Mouse (Mus musculus) kidney, postnatal 36 days (tissue): ENCODE results near the gene Wdr45.

Experiments
- DNase-seq, 2 experiments: peaks; one replicate each; pipeline ENCODE4 v3.0.0; 2021 to 2022; ENCODE audit warnings: mixed read lengths in 2 of 2

Wdr45 gene

GRCm38 (mm10) chrX:7721514-7722281, 7.6 kb downstream of the Wdr45 start, which contains the start of gene Gm45208:
TSS of gene Gm45208 (plus strand) at chrX:7722245.
- peak; percentile 76 for DNase-seq

DNA sequence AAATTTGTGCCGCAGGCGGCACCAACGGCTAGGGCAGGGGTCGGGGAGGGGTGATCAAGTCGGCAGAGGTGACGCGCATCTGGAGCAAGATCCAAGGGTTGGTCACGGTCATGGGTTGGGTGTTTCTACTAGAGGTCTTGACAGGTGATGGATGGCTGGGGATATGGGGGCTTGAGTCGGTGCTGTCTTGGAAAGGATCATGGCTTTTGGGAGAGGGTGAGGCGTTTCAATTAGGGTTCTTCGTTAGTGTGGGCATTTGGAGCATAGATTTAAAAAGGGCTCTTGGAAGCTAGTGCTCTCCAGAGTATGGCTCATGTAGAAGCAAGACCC, 8.1 kb downstream of the Wdr45 start:
- DNase-seq: no peak

DNA sequence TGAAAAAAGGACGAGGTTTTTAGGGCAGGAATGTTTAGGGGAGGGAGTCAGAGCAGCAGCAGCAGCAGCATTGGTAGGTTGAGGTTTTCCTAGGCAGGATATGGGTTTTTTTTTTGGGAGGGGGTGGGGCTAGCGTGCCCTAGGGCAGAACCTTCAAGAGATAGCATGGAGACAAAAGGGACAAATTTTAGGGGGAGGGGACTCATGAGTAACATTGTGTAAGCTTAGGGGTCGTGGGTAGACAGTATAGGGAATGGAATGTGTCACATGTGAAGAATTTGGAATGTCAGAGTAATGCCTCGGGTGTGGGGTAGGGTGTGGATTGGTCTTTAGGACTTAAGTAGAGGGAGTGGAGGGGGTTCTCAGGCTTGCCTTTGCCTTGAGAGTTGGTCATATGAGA, 8.6 kb downstream of the Wdr45 start:
- no peak for DNase-seq

DNA sequence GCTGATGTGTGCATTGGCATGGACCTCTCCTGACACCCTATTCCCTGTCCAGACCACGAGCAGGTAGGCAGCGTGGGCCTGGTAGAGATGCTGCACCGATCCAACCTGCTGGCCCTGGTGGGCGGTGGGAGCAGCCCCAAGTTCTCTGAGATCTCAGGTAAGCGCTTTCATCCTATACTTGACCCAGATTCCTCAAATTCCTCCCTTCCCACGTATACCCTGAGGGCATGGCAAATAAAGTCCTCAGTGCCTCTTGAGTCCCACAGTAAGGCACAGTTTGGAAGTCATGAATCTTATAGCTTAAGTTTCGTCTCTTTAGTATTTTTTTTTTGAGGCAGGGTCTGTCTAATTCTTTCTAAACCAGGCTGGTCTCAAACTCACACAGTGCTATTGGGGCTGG, 10.0 kb downstream of the Wdr45 start:
- no peak for DNase-seq

DNA sequence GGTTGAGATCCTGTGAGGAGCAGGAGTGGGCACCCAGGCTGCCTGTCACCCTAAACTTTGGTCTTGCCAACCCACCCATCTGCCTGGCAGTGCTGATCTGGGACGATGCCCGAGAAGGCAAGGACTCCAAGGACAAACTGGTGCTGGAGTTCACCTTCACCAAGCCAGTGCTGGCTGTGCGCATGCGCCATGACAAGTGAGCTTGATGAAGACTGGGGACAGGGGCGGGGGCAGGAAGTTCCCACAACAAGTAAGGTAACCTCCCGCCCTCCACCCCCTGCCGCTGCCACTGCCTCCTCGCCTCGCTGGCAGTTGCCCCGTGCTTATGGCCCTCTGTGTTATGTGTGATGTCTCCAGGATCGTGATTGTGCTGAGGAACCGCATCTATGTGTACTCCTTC, 11.7 kb downstream of the Wdr45 start:
- DNase-seq: no peak

DNA sequence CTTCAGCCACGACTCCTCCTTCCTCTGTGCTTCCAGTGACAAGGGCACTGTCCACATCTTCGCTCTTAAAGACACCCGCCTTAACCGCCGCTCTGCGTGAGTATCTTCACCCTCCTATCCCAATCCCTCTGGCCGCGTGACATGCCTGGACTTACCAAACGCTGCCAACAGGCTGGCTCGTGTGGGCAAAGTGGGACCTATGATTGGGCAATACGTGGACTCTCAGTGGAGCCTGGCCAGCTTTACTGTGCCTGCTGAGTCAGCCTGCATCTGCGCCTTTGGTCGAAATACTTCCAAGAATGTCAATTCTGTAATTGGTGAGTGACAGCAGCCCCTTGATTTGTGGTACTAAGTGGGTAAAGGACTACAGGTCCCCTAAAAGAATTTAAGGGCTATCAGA, 13.0 kb downstream of the Wdr45 start:
- DNase-seq: no peak

GRCm38 (mm10) chrX:7728215-7728921, 14.2 kb downstream of the Wdr45 start, which contains the start of gene Praf2:
TSS of gene Praf2 (plus strand) at chrX:7728439.
- peak; percentile 81 to 89 for DNase-seq

DNA sequence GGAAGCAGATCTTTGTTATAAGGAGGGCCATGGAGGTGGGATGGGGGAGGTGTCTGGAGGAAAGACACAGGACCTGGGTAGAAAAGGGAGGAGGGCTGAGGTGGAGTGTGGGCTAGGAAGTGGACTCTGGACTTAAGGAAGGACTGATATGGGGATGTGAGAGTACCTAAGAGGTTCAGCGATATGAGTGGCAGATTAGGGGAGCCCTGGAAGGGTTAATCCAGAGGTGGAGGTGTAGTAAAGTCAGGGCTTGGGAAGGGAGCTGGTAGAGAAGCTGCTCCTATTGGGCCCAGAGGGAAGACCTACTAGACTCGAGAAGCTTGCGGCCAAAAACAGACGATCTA, 14.8 kb downstream of the Wdr45 start:
- DNase-seq: no peak

- DNase-seq: peak; percentile 69 to 91
These were observed 19.5 kb downstream of the Wdr45 start for GRCm38 (mm10) chrX:7733571-7734156.

DNA sequence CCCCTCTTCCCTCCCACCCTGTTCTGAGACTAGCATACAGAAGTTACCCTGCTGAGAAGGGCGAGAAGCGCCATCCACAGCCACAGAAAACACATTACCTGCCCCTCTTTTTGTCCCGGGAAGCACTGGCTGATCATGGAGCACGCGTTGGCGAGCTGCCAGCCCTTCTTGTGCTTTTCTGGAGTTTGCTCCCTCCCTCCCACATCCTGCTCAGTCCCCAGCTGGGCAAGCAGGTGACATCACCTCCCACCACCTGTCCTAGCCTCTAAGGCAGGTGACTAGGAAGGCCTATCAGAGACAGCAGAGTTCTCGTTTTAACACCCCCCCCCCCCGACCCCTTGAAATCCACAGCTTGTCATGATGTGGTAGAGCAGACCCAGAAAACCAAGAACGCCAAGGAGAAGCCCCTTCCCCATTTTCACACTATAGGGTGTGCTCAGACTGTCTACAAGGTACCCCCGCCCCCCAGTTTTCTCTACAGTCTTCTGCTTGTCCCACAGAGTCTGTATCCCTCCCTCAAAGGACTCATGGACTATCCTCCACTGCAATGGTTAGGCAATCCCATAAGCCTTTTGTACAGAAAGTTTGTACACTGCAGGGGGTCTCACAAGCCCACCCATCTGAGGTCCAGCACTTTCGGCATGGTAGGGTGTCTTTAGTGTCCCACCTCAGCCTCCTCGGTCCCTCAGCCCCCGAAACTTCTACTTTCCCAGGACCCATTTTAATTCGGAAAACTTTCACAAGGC, 25.4 kb downstream of the Wdr45 start:
- DNase-seq: peak; percentile 84 to 87

- DNase-seq: peak; percentile 27 to 45
These were observed 26.1 kb downstream of the Wdr45 start for GRCm38 (mm10) chrX:7740082-7740819.

- peak in 1 of 2 experiments; percentile 14 for DNase-seq
These were observed 27.0 kb downstream of the Wdr45 start for GRCm38 (mm10) chrX:7741103-7741502.

- no peak for DNase-seq
These were observed 29.3 kb downstream of the Wdr45 start for GRCm38 (mm10) chrX:7743470-7743869.

- no peak for DNase-seq
These were observed 30.8 kb downstream of the Wdr45 start for GRCm38 (mm10) chrX:7744940-7745339.

GRCm38 (mm10) chrX:7745429-7745828, 31.3 kb downstream of the Wdr45 start:
- DNase-seq: no peak

DNA sequence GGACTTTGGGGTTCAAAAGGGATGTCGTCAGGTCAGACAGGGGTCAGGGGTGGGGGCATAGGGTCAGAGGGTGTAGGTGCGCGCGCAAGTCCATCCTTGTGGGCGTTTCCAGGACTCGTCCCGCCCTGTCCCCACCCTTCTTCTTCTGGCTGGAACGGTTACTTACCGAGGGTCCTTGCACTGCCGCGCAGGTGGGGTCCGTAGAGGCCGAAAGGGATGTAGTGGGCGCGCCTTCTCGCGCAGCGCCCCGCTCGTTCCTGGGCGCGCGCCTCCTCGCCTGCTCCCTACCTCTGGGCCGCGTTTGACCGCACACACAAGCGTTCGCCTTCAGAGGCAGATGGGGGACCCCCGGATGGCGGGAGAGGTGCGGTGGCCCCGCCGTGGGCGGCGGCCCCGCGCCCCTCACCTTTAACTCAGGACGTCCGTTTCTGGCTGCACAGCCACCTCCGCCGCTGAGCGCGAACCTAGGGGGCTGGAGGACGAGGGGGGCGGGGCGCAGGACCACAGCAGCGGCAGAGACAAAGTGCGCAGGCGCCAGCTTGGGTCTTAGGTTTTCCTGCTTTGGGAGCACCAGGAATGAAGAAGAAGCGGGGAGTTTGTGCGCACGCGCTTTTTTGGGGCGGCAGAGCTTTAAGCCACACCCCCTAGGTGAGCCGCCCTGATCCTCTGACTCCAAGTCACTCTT, 36.4 kb downstream of the Wdr45 start, which contains the start of gene Ccdc120:
TSS of gene Ccdc120 (minus strand) at position 474 of the 685 bp plus-strand sequence.
- peak; percentile 79 to 87 for DNase-seq

GRCm38 (mm10) chrX:7753627-7754026, 39.5 kb downstream of the Wdr45 start:
- DNase-seq: peak in 1 of 2 experiments; percentile 56

GRCm38 (mm10) chrX:7762137-7762920, 48.2 kb downstream of the Wdr45 start, which contains the start of gene Tfe3:
TSS of gene Tfe3 (plus strand) at chrX:7762560.
- peak; percentile 93 to 96 for DNase-seq

- DNase-seq: no peak
These were observed 48.7 kb downstream of the Wdr45 start for GRCm38 (mm10) chrX:7762921-7763197.

DNA sequence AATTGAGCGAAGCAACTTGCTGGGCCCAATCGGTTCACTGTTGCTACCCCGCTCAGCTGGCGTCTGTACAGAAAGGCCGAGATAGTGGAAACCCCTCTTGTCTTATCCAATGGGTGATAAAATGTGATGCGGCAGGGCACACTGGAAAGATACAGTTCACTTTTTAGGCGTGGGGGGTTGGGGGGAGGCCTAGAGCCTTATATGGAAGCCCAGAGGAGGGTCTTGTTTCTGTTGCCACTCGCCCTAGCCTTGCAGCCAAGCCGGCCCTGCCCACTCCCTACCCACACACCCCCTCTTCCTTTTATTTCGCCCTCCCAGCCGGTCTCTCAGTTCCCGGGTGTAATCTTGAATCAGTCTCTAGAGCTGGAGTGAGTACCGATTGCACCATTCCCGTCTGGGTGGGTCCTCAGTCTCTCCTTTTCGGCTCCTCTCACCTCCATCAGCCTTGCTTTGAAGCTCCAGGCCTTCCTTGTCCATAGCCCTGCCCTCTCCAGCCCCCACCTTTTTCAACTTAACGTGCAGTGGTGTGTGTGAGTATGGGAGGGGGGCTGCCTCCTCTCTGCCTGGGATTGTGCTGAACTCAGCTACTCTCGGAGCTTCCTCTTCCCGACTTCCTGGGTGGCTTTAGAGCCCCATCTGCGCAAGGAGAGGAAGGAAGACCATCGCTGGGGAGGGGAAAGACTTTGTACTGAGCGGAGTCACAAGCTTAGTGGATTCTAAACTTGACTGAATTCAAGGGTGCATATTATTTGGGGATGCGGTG, 49.7 kb downstream of the Wdr45 start:
- peak; percentile 25 to 39 for DNase-seq
